Mouse (Mus musculus): ENCODE data around the gene Mettl26.

- TF ChIP-seq GATA1 (IDR thresholded peaks at IDR 0.05; ENCODE audit: borderline replicate concordance, low read length) (no peak), FLI1 (IDR thresholded peaks at IDR 0.05; ENCODE audit: low read length) (no peak)
Measured at GRCm38 (mm10) chr17:25861704-25862612, 12.9 kb upstream of the Mettl26 start.

Data from megakaryocyte, embryonic 14.5 days (primary cell).